Mouse (Mus musculus): ENCODE results near the gene Agap2.

DNA sequence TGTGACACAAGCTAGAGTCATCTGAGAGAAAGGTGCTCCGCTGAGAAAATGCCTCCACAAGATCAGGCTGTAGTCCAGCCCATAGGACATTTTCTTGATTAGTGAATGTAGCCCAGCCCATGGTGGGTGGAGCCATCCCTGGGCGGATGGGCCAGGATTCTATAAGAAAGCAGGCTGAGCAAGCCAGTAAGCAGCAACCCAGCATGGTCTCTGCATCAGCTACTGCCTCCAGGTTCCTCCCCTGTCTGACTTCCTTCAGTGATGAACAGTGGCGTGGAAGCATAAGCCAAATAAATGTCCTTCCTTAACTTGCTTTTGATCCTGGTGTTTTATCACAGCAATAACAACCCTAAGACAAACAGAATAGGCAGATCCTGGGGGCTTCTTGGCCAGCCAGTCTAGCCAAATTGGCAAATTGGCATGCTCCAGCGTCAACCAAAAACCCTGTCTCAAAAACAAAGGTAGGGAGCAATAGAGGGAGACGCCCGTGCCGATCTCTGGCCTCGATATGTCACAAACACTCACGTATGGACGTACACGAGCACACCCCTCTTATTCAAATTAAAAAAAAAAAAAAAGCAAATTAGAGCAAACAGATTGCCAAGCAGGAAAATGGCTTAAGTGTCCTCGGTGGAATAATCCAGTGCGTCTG is 47.8 kb downstream of the Agap2 start:
- TF ChIP-seq CTCF (IDR thresholded peaks at IDR 0.05; ENCODE audit: borderline replicate concordance, extremely low read depth, insufficient read depth, insufficient read length), result no peak
- TF ChIP-seq POLR2A (IDR thresholded peaks at IDR 0.05; ENCODE audit: borderline replicate concordance, extremely low read depth, insufficient read depth, insufficient read length, poor library complexity, severe bottlenecking), result peak; percentile 34; the same call in 1 of the 2 replicates

Data from brain, embryonic 14.5 days (tissue).